Mouse (Mus musculus) stomach, postnatal 0 days (tissue): ENCODE data around the gene C2cd2.

Experiments used
- CTCF ChIP-seq: IDR thresholded peaks from 2 replicates; pipeline ENCODE4 v1.5.1; 2016; ENCODE audit warnings: antibody characterized with exemption, low read depth, mild to moderate bottlenecking, moderate library complexity
- EP300 ChIP-seq: optimal IDR thresholded peaks from 2 replicates; pipeline ENCODE3; 2016; ENCODE audit warnings: antibody characterized with exemption

DNA sequence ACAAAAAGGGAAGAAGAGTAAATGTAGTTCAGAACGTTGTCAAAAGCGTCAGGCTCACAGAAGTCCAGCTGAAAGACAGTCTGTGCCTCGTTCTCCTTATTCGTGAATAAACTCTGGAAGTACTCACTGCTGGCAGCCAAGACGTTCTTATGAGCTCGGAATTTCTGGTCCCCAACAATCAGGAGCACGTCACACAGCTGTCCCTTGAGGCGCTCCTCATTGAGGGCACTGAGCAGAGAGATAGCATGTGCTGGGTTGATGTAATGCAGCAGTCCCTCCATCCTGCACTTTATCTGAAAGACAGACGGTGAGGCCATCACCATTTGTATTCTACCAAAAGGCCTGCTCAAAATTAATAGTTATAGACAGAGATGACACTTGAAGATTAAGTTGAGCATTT lies 9.6 kb downstream of the C2cd2 start:
- no peak for TF ChIP-seq CTCF
- no peak for TF ChIP-seq EP300
